Mouse (Mus musculus) testis, adult 2 months (tissue): ENCODE measurements at regions not wholly inside any gene's neighbourhood (a gene's known extent, or its start where the extent isn't known, plus 50 kb on each side); places are given as distances from the start of the nearest gene placed in this dataset.
"Not testable (repeated sequence)": the region's sequence is repeated elsewhere in the genome, so short reads cannot be mapped to it uniquely, and the experiment has no call there.

Experiments
- H3K27ac ChIP-seq: fragments of 200-500 bp; 2 replicates; pipeline ENCODE4 v1.5.1; 2012; ENCODE audit warnings: low read depth, low read length; ENCODE audit not compliant: control insufficient read depth, insufficient read depth
- H3K27me3 ChIP-seq: fragments of 200-500 bp; 2 replicates; pipeline ENCODE4 v1.6.1; 2012; ENCODE audit warnings: mild to moderate bottlenecking, low read length, moderate library complexity; ENCODE audit not compliant: control insufficient read depth, insufficient read depth
- H3K36me3 ChIP-seq: fragments of 200-500 bp; 2 replicates; pipeline ENCODE4 v1.6.1; 2012; ENCODE audit warnings: mild to moderate bottlenecking, low read length; ENCODE audit not compliant: control insufficient read depth, insufficient read depth
- H3K4me1 ChIP-seq: fragments of 200-500 bp; 2 replicates; pipeline ENCODE4 v1.6.1; 2012; ENCODE audit warnings: low read length; ENCODE audit not compliant: control insufficient read depth, insufficient read depth
- H3K4me3 ChIP-seq: fragments of 200-500 bp; 2 replicates; pipeline ENCODE4 v1.5.1; 2012; ENCODE audit warnings: low read depth, mild to moderate bottlenecking, low read length, moderate library complexity, mixed read lengths; ENCODE audit not compliant: control insufficient read depth
- CTCF ChIP-seq: fragments of 200-500 bp; IDR thresholded peaks from 2 replicates; pipeline ENCODE4 v1.5.1; 2012; ENCODE audit warnings: low read depth, mild to moderate bottlenecking, inconsistent platforms, low read length, moderate library complexity; ENCODE audit not compliant: control insufficient read depth, insufficient read depth, insufficient replicate concordance
- POLR2A ChIP-seq: fragments of 200-500 bp; IDR thresholded peaks from 2 replicates; pipeline ENCODE4 v1.6.1; 2012; ENCODE audit warnings: low read depth, mild to moderate bottlenecking, inconsistent platforms, low read length, moderate library complexity; ENCODE audit not compliant: control insufficient read depth

DNA sequence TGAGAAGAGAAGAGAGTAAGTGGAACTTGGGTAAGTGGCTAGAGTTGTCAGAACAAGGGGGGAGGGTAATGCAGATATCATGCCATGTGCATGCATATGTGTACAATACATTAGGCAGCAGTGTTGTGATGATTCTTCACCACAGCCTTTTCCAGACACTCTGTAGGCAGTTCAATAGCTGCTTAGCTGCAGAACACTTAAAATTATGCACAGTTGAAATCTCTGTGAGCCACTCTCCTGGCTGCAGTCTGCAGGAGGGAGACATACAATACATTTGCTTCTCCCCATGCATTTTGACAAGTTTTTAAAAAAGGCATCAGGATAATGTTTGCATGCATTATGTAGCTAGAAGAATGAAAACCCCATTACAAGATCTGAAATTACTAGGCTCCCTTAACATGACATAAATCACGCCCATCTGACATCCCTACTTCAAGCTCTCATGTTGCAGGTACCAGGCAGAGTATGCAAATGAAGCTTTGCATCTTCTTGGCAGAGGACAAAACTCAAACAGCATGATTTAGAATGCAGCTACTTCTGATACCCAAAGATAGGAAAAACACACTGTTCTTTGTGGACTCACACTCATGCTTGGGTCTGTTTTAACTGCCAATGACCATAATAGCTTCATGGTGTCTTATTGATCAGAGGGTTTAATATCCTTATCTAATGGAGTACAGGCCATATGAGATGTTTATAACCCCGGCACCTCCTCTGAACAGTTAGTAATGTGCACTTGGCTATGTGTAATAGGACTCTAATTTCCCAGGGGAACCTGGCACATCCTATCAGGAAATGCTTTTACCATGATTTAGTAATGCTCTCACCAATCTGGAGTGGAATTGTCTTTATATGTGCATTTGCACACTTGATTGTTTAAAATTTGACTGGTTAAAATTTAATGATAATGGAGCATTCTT, 640.9 kb upstream of the Marcks start:
- H3K27me3 ChIP-seq, result no peaks in the 10 kb centered on the region
- H3K36me3 ChIP-seq, result no peaks in the 10 kb centered on the region
- H3K4me3 ChIP-seq, result no peak overlapping the region
- H3K4me1 ChIP-seq, result no peaks in the 10 kb centered on the region
- TF ChIP-seq POLR2A (no peak), CTCF (no peak)
- no peak overlapping the region for H3K27ac ChIP-seq

DNA sequence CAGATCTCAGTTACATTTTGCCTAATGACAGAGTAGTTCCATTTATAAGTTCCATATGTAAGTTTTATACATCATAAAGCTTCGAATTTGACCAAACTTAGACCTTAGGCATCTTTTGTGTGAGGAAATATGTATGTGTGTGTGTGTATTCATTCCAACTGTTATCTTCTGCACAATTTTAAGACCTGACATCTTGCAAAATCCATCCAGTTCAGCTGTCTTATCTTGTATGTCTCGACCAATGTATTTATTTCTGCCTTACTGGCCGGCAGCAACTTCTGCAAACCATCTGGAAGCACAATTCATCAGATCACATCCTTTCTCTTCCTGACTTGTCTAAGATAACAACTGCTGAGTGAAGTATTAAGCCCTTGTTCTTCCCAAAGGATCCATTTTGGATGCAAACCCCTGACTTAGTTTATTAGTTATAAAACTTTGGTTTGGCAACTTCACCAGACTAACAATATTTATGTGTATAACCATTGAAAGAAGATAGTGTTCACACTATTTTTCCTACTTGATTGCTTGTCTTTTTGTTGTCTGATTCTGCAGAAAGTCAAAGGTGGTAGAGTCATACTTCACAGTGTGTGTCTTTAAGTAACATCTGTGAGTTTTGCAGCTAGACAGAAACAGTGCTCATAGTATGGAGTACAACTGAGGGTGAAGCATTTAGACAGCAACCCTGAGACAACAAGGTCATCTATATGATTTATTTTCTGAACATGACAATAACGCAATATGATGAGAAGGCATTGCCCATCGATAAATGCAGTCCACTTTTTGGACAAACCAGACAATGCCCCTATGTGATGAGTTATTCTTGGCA, 622.0 kb upstream of the Marcks start:
- Histone ChIP-seq H3K27me3 (no peaks in the 10 kb centered on the region), H3K27ac (no peak overlapping the region), H3K4me1 (no peaks in the 10 kb centered on the region), H3K36me3 (no peaks in the 10 kb centered on the region), H3K4me3 (no peak overlapping the region)
- TF ChIP-seq CTCF, result no peak
- TF ChIP-seq POLR2A, result no peak

DNA sequence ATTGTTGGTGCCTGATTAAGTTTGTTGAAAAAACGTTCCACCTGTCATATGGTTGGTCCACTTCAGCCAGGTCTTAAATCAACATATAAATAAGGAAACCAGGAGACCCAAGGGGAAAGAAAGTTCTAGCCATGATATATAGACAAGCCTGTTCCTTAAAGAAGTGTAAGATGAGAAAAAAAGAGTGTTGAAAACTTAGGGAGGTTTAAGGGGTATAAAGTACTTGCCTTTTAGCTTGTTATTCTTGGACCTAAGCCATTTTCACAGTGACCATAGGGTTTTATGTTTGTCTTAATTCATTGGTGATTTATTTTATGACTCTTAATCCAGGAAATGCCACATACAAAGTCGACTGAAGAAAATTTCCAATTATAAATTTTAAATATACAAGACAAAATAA, 602.9 kb upstream of the Marcks start:
- H3K4me1 ChIP-seq, result no peaks in the 10 kb centered on the region
- no peaks in the 10 kb centered on the region for H3K27me3 ChIP-seq
- TF ChIP-seq CTCF, result no peak
- no peak for TF ChIP-seq POLR2A
- H3K4me3 ChIP-seq, result no peak overlapping the region
- no peak overlapping the region for H3K27ac ChIP-seq
- no peaks in the 10 kb centered on the region for H3K36me3 ChIP-seq

DNA sequence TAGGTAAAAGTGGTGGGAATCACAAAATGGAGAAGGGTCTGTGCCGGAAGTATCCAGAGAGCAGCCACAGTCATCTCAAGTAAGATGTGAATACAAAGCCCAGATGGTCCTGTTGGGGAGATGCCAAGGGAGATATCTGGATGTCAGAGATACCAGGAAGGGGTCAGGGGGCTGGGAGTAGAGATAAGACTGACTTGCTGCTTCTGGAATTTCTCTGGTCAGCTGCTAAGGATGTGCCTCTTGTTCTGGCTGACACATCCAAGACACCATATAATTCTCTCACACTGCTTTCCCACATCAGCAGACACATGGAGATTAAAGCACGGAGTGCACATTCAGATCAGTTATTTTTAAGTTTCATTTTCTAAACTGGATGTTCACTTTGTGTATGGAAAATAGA, 600.3 kb upstream of the Marcks start:
- Histone ChIP-seq H3K4me3 (no peak overlapping the region), H3K27me3 (no peaks in the 10 kb centered on the region), H3K36me3 (no peaks in the 10 kb centered on the region), H3K4me1 (no peaks in the 10 kb centered on the region), H3K27ac (no peak overlapping the region)
- no peak for TF ChIP-seq POLR2A
- no peak for TF ChIP-seq CTCF

DNA sequence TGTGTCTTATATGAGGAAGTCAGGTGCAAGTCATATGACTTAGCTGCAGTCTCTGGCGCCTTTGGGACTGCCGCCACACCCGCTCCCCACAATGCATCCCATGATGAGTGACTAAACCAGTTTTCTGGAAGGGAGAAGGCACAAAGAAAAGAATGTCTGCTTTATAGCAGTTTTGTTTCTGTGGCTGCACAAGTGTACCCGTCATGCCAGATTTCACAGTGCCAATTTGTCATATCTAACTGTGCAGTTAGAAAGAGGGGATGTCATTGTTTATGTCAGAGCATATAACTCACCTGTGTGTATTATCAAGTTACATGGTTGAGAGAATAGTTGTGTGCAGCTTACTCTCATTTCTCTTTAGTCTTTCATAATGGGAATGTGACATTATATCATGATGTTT, 586.9 kb upstream of the Marcks start:
- Histone ChIP-seq H3K36me3 (no peaks in the 10 kb centered on the region), H3K4me1 (no peaks in the 10 kb centered on the region), H3K4me3 (no peak overlapping the region), H3K27me3 (no peaks in the 10 kb centered on the region), H3K27ac (no peak overlapping the region)
- TF ChIP-seq CTCF (no peak), POLR2A (no peak)

DNA sequence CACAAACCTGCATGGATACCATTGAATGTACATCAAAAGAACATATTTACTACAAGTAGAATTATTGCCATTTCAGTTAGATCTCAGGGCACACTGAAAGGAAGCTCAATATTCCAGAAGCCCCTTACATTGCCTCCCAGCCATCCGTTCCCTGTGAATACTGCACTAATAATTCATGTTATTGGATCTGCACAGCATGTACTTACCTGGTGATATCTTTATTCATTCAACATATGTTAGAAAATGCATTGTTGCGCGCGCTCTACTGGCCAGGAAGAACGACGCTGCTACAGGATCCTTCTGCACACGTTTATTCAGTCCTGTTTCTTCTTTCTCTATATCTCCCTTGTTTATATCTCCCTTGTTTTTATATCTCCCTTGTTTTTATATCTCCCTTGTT, 586.3 kb upstream of the Marcks start:
- not testable (repeated sequence) for H3K27me3 ChIP-seq, H3K36me3 ChIP-seq, H3K4me3 ChIP-seq, H3K27ac ChIP-seq, H3K4me1 ChIP-seq

DNA sequence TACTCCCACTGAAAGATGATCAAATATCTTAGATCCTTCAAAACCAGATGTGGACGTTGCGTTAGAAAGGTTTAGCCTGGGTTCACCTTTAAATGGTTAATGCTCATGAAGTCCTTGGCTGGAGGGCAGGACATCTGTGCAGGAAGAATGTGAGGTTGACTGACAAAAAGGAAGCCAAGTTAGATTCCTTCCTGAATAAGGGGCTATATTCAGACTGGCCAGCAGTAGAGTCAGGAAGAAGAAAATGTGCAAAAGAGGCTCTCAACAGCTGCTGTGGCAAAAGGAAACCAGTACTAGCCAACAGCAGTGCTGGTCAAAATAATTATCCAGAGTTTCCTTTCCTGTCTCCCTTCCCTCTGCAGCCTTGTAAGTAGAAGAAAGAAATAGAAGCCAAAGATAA, 582.0 kb upstream of the Marcks start:
- Histone ChIP-seq H3K27me3 (no peaks in the 10 kb centered on the region), H3K27ac (no peak overlapping the region), H3K36me3 (no peaks in the 10 kb centered on the region), H3K4me3 (no peak overlapping the region), H3K4me1 (no peaks in the 10 kb centered on the region)
- TF ChIP-seq CTCF (no peak), POLR2A (no peak)
